Mouse (Mus musculus) forebrain, embryonic 12.5 days (tissue): ENCODE measurements at regions not wholly inside any gene's neighbourhood (a gene's known extent, or its start where the extent isn't known, plus 50 kb on each side); places are given as distances from the start of the nearest gene placed in this dataset.

ENCODE experiments used
- ATAC-seq: fragments of 200-750 bp; cut with Nextera tagmentation; 2 replicates; pipeline ENCODE4 v1.8.0; 2017; ENCODE audit warnings: moderate TSS enrichment; ENCODE audit not compliant: low FRiP score
- H3K27ac ChIP-seq: fragments of 300-500 bp; sonication (generic); 2 replicates; pipeline ENCODE4 v1.5.1; 2016; ENCODE audit warnings: mild to moderate bottlenecking
- H3K27me3 ChIP-seq: fragments of 300-500 bp; sonication (generic); 2 replicates; pipeline ENCODE4 v1.6.1; 2016; ENCODE audit warnings: mild to moderate bottlenecking
- H3K36me3 ChIP-seq: fragments of 300-500 bp; sonication (generic); replicated peaks from 2 replicates; pipeline ENCODE4 v1.6.1; 2016; ENCODE audit warnings: mild to moderate bottlenecking
- H3K4me1 ChIP-seq: fragments of 300-500 bp; sonication (generic); 2 replicates; pipeline ENCODE4 v1.6.1; 2016
- H3K4me2 ChIP-seq: fragments of 300-500 bp; sonication (generic); 2 replicates; pipeline ENCODE4 v1.6.1; 2016; ENCODE audit warnings: mild to moderate bottlenecking, moderate library complexity
- H3K4me3 ChIP-seq: fragments of 300-500 bp; sonication (generic); replicated peaks from 2 replicates; pipeline ENCODE4 v1.5.1; 2016; ENCODE audit warnings: mild to moderate bottlenecking
- H3K9ac ChIP-seq: fragments of 300-500 bp; sonication (generic); 2 replicates; pipeline ENCODE4 v1.6.1; 2016; ENCODE audit warnings: mild to moderate bottlenecking
- H3K9me3 ChIP-seq: fragments of 300-500 bp; sonication (generic); 2 replicates; pipeline ENCODE4 v1.6.1; 2016
- WGBS: fragments of 180-500 bp; shearing (Covaris S2); methylation state at CpG from one replicate; pipeline ENCODE4 v1.1.7; 2016; 5-methylcytosine and 5-hydroxymethylcytosine counted together

- 0 out of 2 replicates have a peak, but pooled peaks have one; percentile 51 for ATAC-seq
- no peak overlapping the region for H3K27ac ChIP-seq
- no peak overlapping the region for H3K4me2 ChIP-seq
- H3K36me3 ChIP-seq = no peaks in the 10 kb centered on the region
- no peaks in the 10 kb centered on the region for H3K9me3 ChIP-seq
- H3K9ac ChIP-seq = no peak overlapping the region
- H3K4me3 ChIP-seq = no peak overlapping the region
- WGBS = 65% methylated on average over 11 of the region's 11 CpGs
- H3K27me3 ChIP-seq = no peaks in the 10 kb centered on the region
- peaks cover 4% of the 10 kb centered on the region; the same call in 1 of the 2 replicates for H3K4me1 ChIP-seq
Measured at GRCm38 (mm10) chr5:42502124-42502801, 434.5 kb downstream of the Gm16223 start.

GRCm38 (mm10) chr5:42502802-42503136 is 435.0 kb downstream of the Gm16223 start:
- Histone ChIP-seq H3K9ac (no peak overlapping the region), H3K4me1 (peaks cover 4% of the 10 kb centered on the region; the same call in 1 of the 2 replicates), H3K27me3 (no peaks in the 10 kb centered on the region), H3K27ac (no peak overlapping the region), H3K4me2 (no peak overlapping the region), H3K36me3 (no peaks in the 10 kb centered on the region), H3K4me3 (no peak overlapping the region), H3K9me3 (no peaks in the 10 kb centered on the region)
- no peak for ATAC-seq
- 90% methylated on average over 1 of the region's 1 CpGs for WGBS

- no peak overlapping the region for H3K9ac ChIP-seq
- no peaks in the 10 kb centered on the region for H3K4me1 ChIP-seq
- WGBS = 84% methylated on average over 5 of the region's 5 CpGs
- no peak overlapping the region for H3K4me2 ChIP-seq
- H3K36me3 ChIP-seq = no peaks in the 10 kb centered on the region
- no peak overlapping the region for H3K27ac ChIP-seq
- no peaks in the 10 kb centered on the region for H3K9me3 ChIP-seq
- H3K27me3 ChIP-seq = no peaks in the 10 kb centered on the region
- no peak overlapping the region for H3K4me3 ChIP-seq
- no peak for ATAC-seq
Measured at GRCm38 (mm10) chr5:42509200-42509599, 441.4 kb downstream of the Gm16223 start.

- Histone ChIP-seq H3K9me3 (no peaks in the 10 kb centered on the region), H3K4me3 (no peak overlapping the region), H3K4me1 (peaks cover 7% of the 10 kb centered on the region; the same call in 1 of the 2 replicates), H3K9ac (no peak overlapping the region), H3K27ac (no peak overlapping the region), H3K4me2 (no peak overlapping the region), H3K27me3 (no peaks in the 10 kb centered on the region), H3K36me3 (no peaks in the 10 kb centered on the region)
- WGBS = 59% methylated on average over 4 of the region's 4 CpGs
- ATAC-seq = peak; percentile 84
Measured at GRCm38 (mm10) chr5:42523116-42524113, 455.7 kb downstream of the Gm16223 start.

GRCm38 (mm10) chr5:42525431-42525830 is 457.7 kb downstream of the Gm16223 start:
- no peaks in the 10 kb centered on the region for H3K27me3 ChIP-seq
- no peak overlapping the region for H3K4me2 ChIP-seq
- ATAC-seq = no peak
- no peaks in the 10 kb centered on the region for H3K36me3 ChIP-seq
- H3K27ac ChIP-seq = no peak overlapping the region
- no peak overlapping the region for H3K9ac ChIP-seq
- 84% methylated on average over 5 of the region's 5 CpGs for whole genome bisulfite sequencing
- peaks cover 7% of the 10 kb centered on the region; the same call in 1 of the 2 replicates for H3K4me1 ChIP-seq
- H3K9me3 ChIP-seq = no peaks in the 10 kb centered on the region
- H3K4me3 ChIP-seq = no peak overlapping the region

GRCm38 (mm10) chr5:42560537-42560936 is 492.8 kb downstream of the Gm16223 start:
- Histone ChIP-seq H3K36me3 (no peaks in the 10 kb centered on the region), H3K27ac (no peak overlapping the region), H3K4me3 (no peak overlapping the region), H3K9me3 (no peaks in the 10 kb centered on the region), H3K27me3 (no peaks in the 10 kb centered on the region), H3K4me1 (no peaks in the 10 kb centered on the region), H3K9ac (no peak overlapping the region), H3K4me2 (no peak overlapping the region)
- WGBS = 81% methylated on average over 2 of the region's 2 CpGs
- no peak for ATAC-seq

- no peak overlapping the region for H3K4me2 ChIP-seq
- no peaks in the 10 kb centered on the region for H3K4me1 ChIP-seq
- H3K27me3 ChIP-seq = no peaks in the 10 kb centered on the region
- H3K4me3 ChIP-seq = no peak overlapping the region
- no peak for ATAC-seq
- H3K9me3 ChIP-seq = no peaks in the 10 kb centered on the region
- no peak overlapping the region for H3K27ac ChIP-seq
- H3K9ac ChIP-seq = no peak overlapping the region
- no peaks in the 10 kb centered on the region for H3K36me3 ChIP-seq
Measured at GRCm38 (mm10) chr5:42563406-42563805, 495.6 kb downstream of the Gm16223 start.

- no peaks in the 10 kb centered on the region for H3K27me3 ChIP-seq
- H3K36me3 ChIP-seq = no peaks in the 10 kb centered on the region
- no peak overlapping the region for H3K4me3 ChIP-seq
- 86% methylated on average over 2 of the region's 2 CpGs for WGBS
- no peak for ATAC-seq
- H3K4me2 ChIP-seq = no peak overlapping the region
- no peaks in the 10 kb centered on the region for H3K4me1 ChIP-seq
- no peaks in the 10 kb centered on the region for H3K9me3 ChIP-seq
- no peak overlapping the region for H3K9ac ChIP-seq
- no peak overlapping the region for H3K27ac ChIP-seq
Measured at GRCm38 (mm10) chr5:42575971-42576370, 508.2 kb downstream of the Gm16223 start.

GRCm38 (mm10) chr5:42578208-42578844 is 510.6 kb downstream of the Gm16223 start:
- Histone ChIP-seq H3K4me3 (no peak overlapping the region), H3K36me3 (no peaks in the 10 kb centered on the region), H3K27ac (no peak overlapping the region), H3K4me1 (no peaks in the 10 kb centered on the region), H3K9ac (no peak overlapping the region), H3K9me3 (no peaks in the 10 kb centered on the region), H3K4me2 (no peak overlapping the region), H3K27me3 (no peaks in the 10 kb centered on the region)
- 84% methylated on average over 5 of the region's 5 CpGs for WGBS
- no peak for ATAC-seq

- Histone ChIP-seq H3K4me2 (no peak overlapping the region), H3K4me3 (no peak overlapping the region), H3K9ac (no peak overlapping the region), H3K27me3 (no peaks in the 10 kb centered on the region), H3K36me3 (no peaks in the 10 kb centered on the region), H3K27ac (no peak overlapping the region), H3K4me1 (no peaks in the 10 kb centered on the region), H3K9me3 (no peaks in the 10 kb centered on the region)
- ATAC-seq = no peak
- WGBS = 76% methylated on average over 3 of the region's 3 CpGs
Measured at GRCm38 (mm10) chr5:42620698-42621097, 552.9 kb downstream of the Gm16223 start.

- Histone ChIP-seq H3K27ac (no peak overlapping the region), H3K4me1 (no peaks in the 10 kb centered on the region), H3K4me3 (no peak overlapping the region), H3K27me3 (no peaks in the 10 kb centered on the region), H3K9me3 (no peaks in the 10 kb centered on the region), H3K36me3 (no peaks in the 10 kb centered on the region), H3K4me2 (no peak overlapping the region), H3K9ac (no peak overlapping the region)
- no peak for ATAC-seq
- WGBS = 79% methylated on average over 9 of the region's 9 CpGs
Measured at GRCm38 (mm10) chr5:42636162-42636823, 568.5 kb downstream of the Gm16223 start.

GRCm38 (mm10) chr5:42656460-42656859 is 576.5 kb upstream of the Cpeb2 start:
- no peak for ATAC-seq
- 62% methylated on average over 3 of the region's 3 CpGs for WGBS
- Histone ChIP-seq H3K9ac (no peak overlapping the region), H3K36me3 (no peaks in the 10 kb centered on the region), H3K27ac (no peak overlapping the region), H3K4me3 (no peak overlapping the region), H3K4me1 (0 out of 2 replicates have a peak, but pooled peaks cover 3% of the 10 kb centered on the region), H3K4me2 (no peak overlapping the region), H3K9me3 (no peaks in the 10 kb centered on the region), H3K27me3 (no peaks in the 10 kb centered on the region)
